Mouse (Mus musculus) lung, postnatal 10 days (tissue): ENCODE measurements around the gene Ptcd2.

Experiments
- DNase-seq: peaks from one replicate; pipeline ENCODE4 v3.0.0; 2021

Ptcd2 gene

DNA sequence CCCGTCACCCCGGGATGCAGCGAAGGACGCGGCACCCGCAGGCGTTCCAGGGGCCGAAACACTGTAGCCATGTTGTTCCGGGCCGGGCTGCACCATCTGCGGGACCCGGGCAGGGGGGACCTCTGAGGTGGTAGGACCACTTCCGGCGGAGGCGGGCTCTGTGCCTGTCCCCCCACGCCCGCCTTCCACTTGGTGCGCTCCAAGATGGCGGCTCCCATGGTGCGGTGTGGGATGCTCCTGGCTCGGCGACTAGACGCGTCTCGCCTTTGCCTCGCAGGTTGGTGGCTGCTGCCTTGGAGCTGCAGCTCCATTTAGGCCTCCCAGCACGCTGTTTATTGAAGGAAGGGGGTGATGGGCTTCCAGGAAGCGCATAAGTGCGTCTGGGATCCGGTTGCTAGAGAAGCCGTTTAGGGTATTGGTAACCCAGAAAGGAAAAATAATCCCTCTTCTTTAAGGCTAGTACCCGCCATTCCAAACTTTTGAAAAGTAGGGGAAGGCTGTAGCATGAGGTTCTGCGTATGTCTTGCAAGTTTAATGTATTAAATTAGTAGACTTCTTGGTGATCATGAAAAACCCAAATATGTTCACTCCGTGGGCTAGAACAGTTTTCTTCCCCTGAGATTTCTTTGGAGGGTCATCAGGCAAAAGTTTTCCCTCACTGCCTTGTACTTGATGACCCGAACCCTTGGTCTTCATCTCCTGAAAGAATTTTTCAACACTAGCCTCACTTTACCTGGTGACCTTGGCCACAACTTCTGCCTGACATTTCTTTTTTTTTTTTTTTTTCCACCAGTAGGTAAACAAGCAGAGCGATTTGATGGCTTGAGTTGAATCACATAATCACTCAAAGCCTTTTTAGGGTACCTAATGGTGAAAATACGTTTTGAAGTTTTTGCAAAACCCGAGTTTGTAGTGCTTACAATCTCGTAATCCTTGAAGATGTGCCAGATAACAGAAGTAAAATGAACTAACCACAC lies at the start of gene Ptcd2, which contains the start of gene Mrps27:
Gene Ptcd2, minus strand, starts transcription at position 107 of the 977 bp plus-strand sequence.
Gene Mrps27, plus strand, starts transcription at position 188 of the 977 bp plus-strand sequence.
- peak; percentile 98 for DNase-seq

DNA sequence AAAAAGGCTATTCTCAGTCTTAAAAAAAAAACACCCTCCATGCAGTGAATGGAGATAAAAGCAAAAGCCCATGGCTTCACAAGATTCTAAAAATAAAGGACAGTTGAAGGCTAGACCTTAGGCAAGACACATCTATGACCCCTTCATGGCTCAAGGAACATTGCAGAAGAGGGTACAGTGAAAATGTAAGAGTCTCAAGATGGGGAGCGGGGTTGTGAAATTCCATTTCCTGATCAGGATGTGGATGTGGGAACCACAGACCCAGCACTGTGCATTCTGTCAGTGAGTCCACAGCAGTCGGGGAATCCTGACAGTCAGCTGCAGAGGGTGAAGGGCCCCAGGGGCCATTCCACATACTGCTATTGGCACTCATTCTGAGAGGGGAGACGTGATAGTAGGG lies 48.6 kb upstream of the Ptcd2 start:
- no peak for DNase-seq

DNA sequence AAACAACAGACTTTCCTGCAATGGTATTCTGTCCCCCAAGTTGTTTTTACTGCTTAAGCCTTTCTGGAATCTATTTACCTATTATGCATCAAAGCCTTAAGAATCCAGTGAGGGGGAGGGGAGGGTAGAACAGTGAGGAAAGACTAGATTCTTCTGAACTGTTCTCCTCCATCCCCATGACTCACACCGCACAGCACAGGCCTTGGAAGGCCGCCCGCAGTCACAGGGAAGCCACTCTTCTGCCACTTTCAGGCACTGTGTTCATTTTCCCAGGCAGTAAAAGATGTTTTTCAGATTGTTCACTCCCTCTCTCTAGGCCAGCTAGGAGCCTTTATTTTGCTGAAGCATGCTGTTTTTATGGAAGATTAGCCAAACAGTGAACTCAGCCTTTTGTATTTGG lies 46.9 kb upstream of the Ptcd2 start:
- DNase-seq = peak; percentile 45

DNA sequence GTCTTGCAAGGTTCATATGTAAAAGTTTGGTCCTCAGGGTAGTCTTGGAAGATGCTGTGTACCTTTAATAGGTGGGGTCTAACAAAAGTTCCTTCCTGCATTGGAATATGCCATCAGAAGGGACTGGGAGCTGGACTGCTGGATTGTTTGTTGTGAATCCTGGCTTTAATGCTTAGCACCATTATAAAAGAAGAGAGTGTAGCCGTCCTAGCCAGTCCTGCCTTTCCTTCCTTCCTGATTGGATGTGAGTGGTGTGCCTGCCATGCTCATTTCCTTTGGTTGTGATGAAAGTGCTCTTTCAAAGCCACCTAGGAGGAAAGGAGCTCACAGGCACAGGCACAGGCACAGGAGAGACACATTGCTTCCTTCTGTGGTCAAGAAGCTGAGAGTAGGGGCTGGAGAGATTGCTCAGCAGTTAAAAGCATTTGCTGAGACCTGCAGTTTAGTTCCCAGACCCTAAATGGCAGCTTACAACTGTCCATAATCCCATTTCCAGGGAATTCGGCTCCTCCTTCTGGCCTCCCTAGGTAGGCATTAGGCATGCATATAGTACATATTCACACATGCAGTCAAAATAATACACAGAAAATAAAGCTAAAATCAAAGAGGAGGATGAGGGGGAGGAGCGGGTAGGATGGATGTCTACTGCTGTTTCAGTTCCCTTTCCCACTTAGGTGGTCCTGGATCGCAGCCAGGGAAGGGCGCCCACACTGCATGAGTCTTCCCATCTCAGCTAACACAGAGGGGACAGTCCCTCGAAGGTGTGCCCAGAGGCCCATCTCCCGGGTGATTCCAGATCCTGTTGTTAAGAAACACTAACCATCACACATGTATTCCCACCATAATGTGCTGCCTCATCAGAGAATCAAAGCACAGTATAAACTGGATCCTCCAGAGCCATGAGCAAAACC lies 43.7 kb upstream of the Ptcd2 start:
- no peak for DNase-seq

DNA sequence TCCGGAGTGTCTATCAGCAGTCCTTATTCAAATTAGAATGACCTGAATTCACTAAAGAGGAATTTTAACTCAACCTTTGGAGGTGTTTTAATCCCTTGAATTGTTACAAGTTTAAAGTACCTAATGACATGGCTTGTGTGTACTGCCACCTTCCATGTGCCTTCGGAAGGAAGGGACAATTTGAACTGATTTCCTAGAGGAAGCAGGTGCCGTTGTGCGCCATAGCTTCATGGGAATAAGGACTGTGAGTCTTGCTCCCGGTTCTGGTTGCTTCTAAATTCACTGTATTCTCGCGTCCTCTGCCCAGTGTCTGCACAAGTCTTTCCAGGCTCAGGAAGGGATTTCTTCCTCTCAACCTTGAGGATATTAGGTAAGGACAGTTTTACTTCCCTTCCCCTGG lies 41.8 kb upstream of the Ptcd2 start:
- DNase-seq = no peak

DNA sequence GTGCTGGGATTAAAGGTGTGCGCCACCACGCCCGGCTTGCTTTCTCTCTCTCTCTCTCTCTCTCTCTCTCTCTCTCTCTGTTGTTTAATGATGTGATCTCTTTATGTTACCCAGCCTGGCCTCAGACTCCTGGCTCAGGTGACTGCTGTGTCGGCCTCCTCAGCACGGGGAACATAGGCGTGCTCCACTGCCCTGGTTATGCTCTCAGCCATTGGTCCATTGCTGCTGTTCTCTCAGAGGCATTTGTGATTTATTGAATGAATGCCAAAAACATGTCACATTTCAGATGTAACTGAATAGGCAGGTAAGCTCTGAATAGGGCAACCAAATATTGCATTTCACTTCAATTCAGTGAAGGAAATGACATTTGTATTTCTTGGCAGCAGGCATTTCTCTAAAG lies 41.4 kb upstream of the Ptcd2 start:
- no peak for DNase-seq

DNA sequence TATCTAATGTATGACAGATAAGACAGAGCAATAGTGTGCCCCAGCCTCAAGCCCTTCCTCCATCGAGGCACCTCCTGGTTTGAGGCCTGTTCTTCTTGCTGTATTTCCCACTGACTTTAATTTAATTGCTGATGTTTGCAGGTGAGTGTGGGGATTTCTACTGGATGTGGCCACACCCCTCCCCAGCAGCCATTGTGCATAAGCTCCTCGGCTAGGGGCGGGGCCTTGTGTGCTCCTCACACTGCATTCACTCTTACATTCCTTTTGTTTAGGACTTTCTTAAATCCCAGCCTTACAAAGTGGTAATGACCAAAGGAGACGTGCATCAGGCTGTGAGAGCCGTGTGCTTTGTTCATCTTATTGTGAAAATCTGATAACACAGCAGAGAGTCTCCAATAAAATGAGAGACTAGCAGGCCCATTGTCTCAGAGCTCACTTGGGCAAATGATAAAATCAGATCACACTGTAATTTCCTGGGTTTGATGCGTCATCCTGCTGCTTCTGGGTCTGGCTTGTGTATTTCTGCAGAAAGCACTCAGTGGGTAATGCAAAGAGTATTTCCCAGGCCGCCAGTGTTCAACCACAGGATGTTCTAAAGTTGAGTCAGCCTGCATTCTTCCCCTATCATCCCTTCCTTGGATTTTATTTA lies 40.2 kb upstream of the Ptcd2 start:
- DNase-seq = peak; percentile 38

DNA sequence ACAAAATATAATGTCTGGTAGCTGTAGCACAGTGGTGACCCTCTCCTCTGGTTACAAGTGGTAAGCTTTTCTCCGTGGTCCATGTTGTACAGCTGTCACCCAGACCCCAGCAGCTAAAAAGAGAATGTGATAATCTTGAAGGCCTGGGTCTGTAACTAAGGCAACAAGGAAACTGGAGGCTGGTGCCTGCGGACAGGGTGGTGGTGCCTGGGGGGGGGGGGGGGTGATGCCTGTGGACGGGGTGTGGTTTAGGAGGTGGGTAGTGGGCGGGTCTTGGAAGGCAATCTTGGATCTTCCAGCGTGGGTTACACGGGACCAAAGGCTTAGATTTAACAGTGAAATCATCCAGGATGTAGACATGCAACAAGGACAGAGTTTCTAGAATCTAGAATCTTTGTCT lies 37.9 kb upstream of the Ptcd2 start:
- DNase-seq = no peak

DNA sequence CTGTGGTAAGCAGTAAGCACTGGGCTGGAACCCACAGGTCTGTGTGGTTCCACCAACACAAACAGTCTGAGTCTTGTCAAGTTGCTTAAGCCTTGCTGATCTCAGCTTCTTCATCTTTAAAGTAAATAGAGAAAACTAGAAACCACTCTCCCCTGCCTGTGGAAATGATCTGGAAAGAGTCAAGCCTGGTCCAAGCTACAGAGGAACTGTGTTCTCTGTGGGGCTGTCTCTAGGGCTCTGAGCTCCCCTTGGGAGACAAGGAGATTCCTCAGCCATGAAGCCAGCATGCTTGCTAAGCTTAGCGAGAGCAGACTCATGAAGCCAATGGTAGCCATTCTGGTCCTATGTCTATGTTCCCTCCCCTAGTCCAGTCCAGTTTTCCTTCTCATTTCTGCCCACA lies 33.7 kb upstream of the Ptcd2 start:
- DNase-seq = no peak

DNA sequence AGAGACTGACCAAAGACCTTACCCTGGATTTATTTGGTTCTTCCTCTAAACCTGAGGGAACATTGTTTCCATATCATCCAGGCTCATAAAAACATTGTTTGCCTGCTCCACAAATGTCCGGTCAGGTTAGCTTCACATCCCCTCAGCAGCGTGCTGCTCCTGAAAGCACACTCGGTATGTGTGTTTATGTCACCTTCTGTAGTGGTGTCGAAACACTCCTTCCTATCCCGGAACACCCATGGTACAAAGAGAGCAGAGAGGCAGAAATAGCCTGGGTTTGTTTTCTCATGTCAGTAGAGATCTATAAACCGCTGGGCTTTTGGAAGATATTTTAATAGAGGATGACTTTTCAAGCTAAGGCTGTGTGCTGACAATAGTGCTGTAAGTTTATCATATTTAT lies 32.5 kb upstream of the Ptcd2 start:
- no peak for DNase-seq

DNA sequence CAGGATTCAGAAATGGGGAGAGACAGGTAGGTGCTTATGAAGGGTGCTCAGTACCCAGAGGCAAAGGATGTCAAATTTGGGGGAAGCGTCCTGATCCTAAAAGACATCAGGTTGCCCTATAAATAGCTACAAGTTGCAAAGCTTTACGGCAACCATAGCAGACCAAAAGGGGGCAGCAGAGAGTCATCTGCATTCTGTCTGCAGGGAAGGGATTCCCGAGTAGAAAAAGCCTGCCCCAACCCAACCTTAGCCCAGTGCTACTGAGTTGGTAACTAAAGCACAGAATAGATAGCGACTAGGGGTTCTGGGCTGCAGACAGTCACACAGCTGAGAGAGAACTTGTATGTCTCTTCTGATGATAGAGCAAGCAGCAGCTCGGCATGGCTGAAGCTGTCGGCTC lies 31.0 kb upstream of the Ptcd2 start:
- DNase-seq = peak; percentile 87

DNA sequence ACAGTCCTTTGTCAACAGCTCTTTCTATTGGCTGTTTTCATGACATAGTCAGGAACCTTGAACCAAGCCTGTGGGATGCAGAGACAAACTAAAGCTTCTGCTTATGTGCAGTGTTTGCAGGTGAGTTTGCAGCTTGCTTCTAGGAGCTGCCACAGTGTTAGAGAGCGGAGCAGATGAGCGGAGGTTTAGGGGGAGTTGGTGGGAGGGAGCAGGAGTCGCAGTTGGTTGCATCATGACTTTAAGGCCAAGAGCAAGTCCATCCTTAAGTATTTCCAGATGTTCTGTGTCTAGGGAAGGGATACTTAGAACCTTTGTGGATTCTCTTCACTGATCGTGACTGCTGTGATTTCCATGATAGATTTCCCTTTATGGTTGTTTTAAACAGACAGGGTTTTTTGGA lies 29.7 kb upstream of the Ptcd2 start:
- DNase-seq = no peak

DNA sequence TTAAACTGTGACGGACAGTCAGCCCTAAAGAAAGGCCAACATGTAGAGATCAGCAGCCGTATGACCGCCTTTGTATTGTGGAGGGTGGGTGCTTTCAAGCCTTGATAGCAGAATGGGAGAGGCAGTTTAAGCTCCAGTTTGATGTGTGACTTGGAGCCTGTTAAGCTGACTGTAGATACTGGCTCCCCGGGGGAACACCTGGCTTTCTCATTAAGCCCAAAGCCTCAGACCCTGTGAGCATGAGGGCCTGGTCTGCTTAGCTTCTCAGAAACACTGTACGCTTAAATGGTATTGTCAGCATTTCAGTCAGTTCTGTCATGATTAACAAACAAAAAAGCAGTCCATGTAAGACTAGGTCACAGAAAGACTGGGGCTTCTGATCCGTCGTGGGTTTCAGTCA lies 29.2 kb upstream of the Ptcd2 start:
- no peak for DNase-seq

DNA sequence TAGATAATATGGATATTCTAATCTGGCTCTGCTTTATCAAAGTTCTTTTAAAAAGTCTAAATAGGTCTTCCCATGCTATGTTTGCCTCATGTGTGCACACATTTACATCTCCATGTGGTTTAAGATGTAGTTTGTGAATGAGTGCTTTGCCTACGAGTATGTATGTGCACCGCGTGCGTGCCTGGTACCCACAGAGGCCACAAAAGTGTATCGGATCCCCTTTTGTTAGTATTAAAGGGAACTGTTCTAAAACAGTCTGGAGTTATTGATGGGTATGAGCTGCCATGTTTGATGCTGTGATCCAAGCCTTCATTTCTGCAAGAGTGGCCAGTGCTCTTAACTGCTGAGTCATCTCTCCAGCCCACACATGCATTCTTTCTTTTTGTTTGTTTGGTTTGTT lies 26.8 kb upstream of the Ptcd2 start:
- DNase-seq = no peak

DNA sequence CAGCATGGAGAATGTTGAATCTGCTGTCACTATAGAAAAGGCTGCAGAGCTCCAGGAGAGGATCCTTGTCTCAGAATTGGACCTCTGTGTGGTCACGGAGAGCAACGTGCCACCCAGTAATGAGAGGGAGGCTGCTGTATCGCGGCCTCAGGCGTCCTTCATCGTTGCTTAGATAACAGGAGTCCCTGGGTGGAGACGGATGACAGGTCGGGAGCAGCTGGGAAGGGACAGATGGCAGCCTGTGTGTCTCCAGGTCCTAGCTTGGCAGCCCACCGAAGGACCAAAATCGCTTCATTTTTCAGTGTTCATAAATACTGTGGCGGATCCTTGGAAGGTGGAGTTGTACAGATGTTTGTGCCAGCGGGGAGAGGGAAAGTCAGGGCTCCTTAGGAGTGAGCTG lies 24.6 kb upstream of the Ptcd2 start:
- no peak for DNase-seq

DNA sequence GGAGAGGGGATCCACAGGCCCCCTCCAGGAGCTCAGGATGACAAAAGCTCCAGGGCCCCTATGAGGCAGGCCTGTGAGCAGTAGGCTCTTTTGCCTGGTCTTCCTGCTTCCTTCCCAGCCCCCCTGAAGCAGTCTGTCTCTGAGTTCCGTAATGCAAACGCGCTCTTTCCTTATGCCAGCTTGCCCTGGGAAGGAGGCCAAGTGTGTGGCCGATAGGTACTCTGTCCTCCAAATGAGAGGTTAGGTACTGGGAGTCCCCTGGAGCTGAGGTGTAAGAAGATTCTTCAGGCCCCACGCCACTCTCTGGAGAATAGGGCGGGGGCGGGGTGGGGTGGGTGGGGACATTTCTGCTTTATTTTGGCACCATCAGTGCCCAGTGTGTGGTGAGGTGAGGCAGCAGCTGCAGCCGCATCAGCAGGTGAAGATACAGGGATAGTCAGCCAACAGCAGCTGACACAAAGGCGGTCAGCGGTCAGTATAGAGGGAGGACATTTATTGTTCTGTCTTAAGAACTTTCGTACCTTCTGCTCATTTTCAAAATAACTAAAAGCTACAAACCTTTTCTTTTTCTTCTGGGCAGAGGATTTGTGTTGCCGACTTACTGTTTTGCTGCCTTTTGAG lies 23.2 kb upstream of the Ptcd2 start:
- no peak for DNase-seq

DNA sequence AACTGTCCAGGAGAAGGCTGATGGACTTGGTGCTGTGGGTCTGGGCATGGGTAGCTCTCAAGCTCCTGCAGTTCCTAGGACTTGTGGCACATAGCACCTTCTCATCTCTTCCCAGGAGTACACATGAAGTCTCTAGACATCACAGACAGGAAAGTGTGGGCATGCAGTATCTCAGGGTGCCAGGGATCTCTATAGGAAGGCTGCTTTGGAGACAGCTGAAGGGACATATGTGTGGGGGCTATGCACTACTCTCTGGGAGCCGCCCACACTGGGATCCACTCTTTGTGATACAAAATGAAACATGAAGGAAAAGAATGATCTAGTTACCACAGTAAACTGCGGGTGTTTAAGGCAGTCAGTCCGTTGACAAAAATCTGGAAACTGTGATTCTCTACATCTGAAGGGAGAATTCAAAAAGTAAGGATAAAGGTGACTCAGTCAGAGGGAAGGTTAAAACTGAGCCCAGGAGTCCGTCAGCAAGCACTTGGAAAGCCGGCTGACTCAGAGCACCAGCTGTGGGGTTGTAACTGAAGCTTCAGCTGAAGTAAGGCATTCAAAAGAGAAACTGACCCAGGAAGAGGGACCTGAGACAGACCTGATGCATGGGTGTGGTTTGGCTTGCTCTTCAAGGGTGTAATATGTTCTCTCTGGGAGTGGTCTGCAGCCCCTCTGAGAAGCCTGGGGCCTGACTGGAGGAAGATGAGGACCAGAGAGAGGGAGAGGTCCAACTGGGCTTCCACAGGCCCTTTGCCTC lies 22.1 kb upstream of the Ptcd2 start:
- no peak for DNase-seq

DNA sequence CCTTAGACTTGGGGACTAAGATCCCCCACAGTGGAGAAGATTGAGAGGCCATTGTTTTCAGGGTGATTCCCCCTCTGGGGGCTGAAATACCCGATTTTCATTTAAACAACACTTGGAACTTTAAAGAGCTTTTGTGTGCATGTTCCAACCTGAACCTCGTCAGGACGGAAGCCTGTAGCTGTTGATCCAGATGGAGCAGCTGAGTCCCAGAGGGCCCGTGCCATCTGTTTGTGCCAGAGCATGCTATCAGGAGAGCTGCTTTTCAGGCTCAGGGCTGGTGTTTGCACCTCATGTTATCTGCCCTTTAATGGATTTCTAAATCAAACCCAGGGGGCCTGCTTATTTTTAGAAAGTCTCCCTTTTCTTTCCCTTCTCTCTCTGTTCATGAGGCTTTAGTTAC lies 19.4 kb upstream of the Ptcd2 start:
- no peak for DNase-seq

DNA sequence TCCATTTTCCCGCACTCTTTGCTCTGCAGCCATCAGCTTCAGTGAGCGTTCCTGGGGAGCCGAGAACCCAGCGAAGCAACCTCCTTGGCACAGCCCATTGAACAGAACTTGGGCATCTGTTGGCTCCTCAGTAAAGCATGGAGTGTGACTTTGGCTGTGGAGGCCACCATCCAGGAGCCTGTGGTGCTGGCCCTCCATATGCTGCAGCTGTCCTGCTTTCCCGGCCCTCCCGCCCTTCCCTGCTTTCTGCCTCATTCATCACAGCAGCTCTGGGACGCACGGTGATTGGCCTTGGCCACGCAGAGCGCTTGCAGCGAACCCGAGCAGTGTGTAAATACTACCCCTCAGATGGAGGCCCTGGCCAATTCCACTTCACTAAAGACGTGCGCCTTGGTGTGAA lies 14.4 kb upstream of the Ptcd2 start:
- no peak for DNase-seq

DNA sequence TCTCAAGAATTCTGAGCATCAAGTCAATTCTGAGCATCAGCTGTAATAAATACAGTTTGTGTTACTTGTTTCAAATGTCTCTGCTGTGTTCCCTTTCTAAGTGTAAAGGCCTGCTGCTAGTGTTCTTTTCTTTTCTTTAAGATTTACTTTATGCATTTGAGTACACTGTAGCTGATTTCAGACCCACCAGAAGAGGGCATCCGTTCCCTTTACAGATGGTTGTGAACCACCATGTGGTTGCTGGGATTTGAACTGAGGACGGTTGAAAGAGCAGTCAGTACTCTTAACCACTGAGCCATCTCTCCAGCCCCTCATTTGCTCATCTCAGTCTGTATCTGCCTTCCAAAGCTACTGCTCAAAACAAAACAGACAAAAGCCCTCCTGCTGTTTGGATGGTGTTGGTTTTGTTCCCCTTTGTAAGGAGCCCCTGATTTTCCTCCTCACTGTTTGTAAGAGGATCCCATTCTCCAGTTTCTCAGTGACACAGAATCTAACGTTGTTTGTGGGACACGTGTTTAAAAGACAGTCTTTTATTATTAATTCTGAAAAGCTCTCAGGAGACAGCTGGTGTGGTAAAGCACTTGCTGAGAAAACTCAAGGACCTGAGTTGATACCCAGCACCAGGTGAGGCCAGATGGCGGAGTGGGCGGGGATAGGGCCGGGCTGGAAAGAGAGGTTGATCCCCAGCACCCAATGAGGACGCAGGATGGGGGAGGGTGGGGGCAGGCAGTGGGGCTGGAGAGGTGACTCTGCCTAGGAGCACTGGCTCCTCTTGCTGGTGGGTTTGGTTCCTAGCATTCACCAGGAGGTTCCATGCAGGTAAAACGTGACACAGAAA lies 12.1 kb upstream of the Ptcd2 start:
- no peak for DNase-seq

DNA sequence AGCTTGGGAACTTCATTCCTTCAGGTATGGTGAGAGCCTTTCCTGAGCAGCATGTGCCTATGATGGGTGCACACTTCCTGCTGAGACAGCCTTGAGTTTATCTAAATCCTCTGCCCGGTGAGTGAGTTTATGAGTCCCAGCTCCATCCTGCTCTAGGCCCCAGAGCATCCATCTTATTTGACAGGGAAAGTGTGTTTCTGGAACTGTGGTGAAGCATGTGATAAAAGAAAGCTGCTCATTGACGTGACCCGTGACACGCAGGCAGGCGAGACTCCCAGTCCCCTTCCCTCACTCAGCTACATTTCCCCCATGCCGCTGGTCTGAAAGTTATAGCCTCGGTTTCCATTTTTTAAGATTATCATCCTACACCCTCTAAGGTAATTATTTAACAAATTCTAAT lies 11.4 kb upstream of the Ptcd2 start:
- no peak for DNase-seq
